Mouse (Mus musculus): ENCODE data around the gene Gns. TPM values are rescaled to one million over a fixed set of nuclear protein-coding genes. Genes with fewer than 3 reads are reported as not detected.
A peak's percentile ranks its signal among the peaks of the same experiment; 100 is the strongest.

The Gns gene
- polyA plus RNA-seq, 1 experiment = 17.6 TPM

- H3K4me3 ChIP-seq (replicated peaks) = no peak overlapping the region
- peaks cover 35% of the 10 kb centered on the region for H3K27me3 ChIP-seq (replicated peaks)
- H3K9me3 ChIP-seq = no peaks in the 10 kb centered on the region
- H3K36me3 ChIP-seq (replicated peaks; ENCODE audit: low read length) = peaks cover 2% of the 10 kb centered on the region
- no peak for TF ChIP-seq GATA1 (IDR thresholded peaks at IDR 0.05; ENCODE audit: borderline replicate concordance, low read length)
- no peak for TF ChIP-seq FLI1 (IDR thresholded peaks at IDR 0.05; ENCODE audit: low read length)
- H3K4me1 ChIP-seq = peaks cover 65% of the 10 kb centered on the region
These were observed 62.2 kb downstream of the Gns start for GRCm38 (mm10) chr10:121427136-121427535.

GRCm38 (mm10) chr10:121428011-121428711, 63.3 kb downstream of the Gns start:
- H3K4me3 ChIP-seq (replicated peaks) = no peak overlapping the region
- peaks cover 2% of the 10 kb centered on the region for H3K36me3 ChIP-seq (replicated peaks; ENCODE audit: low read length)
- H3K4me1 ChIP-seq = peaks cover 72% of the 10 kb centered on the region
- no peaks in the 10 kb centered on the region for H3K9me3 ChIP-seq
- TF ChIP-seq GATA1 (IDR thresholded peaks at IDR 0.05; ENCODE audit: borderline replicate concordance, low read length) = no peak
- no peak for TF ChIP-seq FLI1 (IDR thresholded peaks at IDR 0.05; ENCODE audit: low read length)
- H3K27me3 ChIP-seq (replicated peaks) = peaks cover 35% of the 10 kb centered on the region

DNA sequence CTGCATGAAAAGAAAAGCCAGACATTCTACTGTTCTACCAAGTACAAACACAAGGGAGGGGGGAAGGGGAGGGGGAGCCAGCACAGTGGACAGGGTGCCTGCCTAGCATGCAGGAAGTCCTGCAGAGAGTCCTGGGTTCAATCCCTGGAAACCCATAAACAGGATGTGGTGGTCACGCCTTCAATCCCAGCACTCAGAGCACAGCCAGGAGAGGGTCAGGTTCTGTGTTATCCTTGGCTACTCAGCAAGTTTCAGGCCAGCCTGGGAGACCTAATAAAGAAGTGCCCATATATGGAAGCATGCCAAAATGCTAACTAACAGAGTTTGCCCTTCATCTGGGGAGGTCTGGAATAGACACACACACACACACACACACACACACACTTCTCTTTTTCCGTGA, 64.2 kb downstream of the Gns start:
- TF ChIP-seq GATA1 (IDR thresholded peaks at IDR 0.05; ENCODE audit: borderline replicate concordance, low read length) = no peak
- no peak for TF ChIP-seq FLI1 (IDR thresholded peaks at IDR 0.05; ENCODE audit: low read length)
- Histone ChIP-seq H3K36me3 (replicated peaks; ENCODE audit: low read length) (no peaks in the 10 kb centered on the region), H3K9me3 (no peaks in the 10 kb centered on the region), H3K4me3 (replicated peaks) (peak overlapping the region; percentile 28), H3K27me3 (replicated peaks) (peaks cover 30% of the 10 kb centered on the region), H3K4me1 (peaks cover 72% of the 10 kb centered on the region)

- H3K4me3 ChIP-seq (replicated peaks) = peak overlapping the region; percentile 87
- no peaks in the 10 kb centered on the region for H3K9me3 ChIP-seq
- no peak for TF ChIP-seq GATA1 (IDR thresholded peaks at IDR 0.05; ENCODE audit: borderline replicate concordance, low read length)
- TF ChIP-seq FLI1 (IDR thresholded peaks at IDR 0.05; ENCODE audit: low read length) = no peak
- peaks cover 28% of the 10 kb centered on the region for H3K27me3 ChIP-seq (replicated peaks)
- H3K36me3 ChIP-seq (replicated peaks; ENCODE audit: low read length) = no peaks in the 10 kb centered on the region
- peaks cover 69% of the 10 kb centered on the region for H3K4me1 ChIP-seq
These were observed 64.7 kb downstream of the Gns start for GRCm38 (mm10) chr10:121429581-121429980.

DNA sequence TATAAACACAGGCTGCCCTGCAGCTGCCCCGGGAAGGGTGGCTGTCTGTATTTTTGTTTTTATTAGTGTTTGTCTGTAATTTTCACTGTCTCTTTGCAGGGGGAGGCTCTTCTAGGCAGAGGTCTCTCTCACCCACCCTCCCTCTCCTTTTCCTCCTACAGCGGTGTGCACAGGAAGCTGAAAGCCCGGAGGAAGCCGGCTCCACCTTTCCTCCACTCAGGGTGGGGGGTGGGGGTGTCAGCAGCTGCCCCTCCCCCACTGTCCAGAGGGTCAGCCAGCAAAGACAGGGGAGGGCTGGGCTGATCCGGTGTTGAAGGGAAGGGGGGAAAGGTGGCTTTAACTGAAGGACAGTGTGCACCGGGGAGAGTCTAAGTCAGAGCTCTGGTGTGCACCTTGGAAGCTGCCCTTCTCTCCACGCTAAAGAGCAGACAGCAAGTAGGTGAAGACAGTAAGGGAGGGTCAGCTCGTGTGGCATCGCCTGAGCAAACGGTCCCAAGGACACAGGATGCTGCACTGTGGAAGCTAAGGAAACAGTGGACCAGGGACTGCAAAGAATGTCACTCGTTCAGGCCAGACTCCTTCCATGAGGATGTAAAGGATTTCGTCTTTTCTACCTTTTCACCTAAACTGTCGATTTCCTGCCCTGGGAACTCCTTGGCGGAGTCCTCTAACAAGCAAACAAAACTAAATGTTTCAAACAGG, 65.2 kb downstream of the Gns start:
- Histone ChIP-seq H3K27me3 (replicated peaks) (peaks cover 28% of the 10 kb centered on the region), H3K4me1 (peaks cover 69% of the 10 kb centered on the region), H3K4me3 (replicated peaks) (peak overlapping the region; percentile 87), H3K9me3 (no peaks in the 10 kb centered on the region), H3K36me3 (replicated peaks; ENCODE audit: low read length) (no peaks in the 10 kb centered on the region)
- TF ChIP-seq GATA1 (IDR thresholded peaks at IDR 0.05; ENCODE audit: borderline replicate concordance, low read length) (no peak), FLI1 (IDR thresholded peaks at IDR 0.05; ENCODE audit: low read length) (no peak)

GRCm38 (mm10) chr10:121430764-121431540, 66.1 kb downstream of the Gns start:
- Histone ChIP-seq H3K4me1 (peaks cover 69% of the 10 kb centered on the region), H3K9me3 (no peaks in the 10 kb centered on the region), H3K4me3 (replicated peaks) (no peak overlapping the region), H3K27me3 (replicated peaks) (peaks cover 25% of the 10 kb centered on the region), H3K36me3 (replicated peaks; ENCODE audit: low read length) (no peaks in the 10 kb centered on the region)
- TF ChIP-seq FLI1 (IDR thresholded peaks at IDR 0.05; ENCODE audit: low read length) (no peak), GATA1 (IDR thresholded peaks at IDR 0.05; ENCODE audit: borderline replicate concordance, low read length) (no peak)

DNA sequence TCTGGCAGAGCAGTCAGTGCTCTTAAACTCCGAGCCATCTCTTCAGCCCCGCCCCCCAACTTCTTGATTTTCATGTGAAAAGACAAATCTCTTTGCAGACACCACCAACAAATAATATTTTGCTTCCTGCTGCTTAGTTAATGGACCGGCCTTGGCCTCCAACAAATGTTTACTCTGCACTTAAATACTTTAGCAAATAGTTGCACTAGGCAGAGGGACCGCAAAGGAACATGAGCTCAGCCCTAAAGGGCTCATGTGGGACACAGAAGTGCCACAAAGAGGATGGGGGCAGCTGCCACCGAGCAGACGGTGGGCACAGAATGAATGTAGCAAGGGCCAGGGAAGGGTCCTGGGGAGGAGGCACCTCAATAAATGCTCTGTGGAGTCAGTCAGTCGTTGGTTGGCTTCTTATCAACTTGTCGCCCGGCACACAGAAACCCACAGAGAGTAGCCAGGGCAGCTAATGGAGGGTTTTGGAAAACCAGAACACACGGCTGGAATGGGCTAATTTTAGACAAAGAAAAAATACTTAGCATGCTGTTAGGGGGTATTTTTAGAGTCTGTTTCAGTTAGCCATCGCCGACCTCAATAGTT, 67.2 kb downstream of the Gns start:
- peaks cover 25% of the 10 kb centered on the region for H3K27me3 ChIP-seq (replicated peaks)
- H3K4me3 ChIP-seq (replicated peaks) = peak overlapping the region; percentile 79
- H3K9me3 ChIP-seq = no peaks in the 10 kb centered on the region
- H3K4me1 ChIP-seq = peaks cover 63% of the 10 kb centered on the region
- TF ChIP-seq FLI1 (IDR thresholded peaks at IDR 0.05; ENCODE audit: low read length) (no peak), GATA1 (IDR thresholded peaks at IDR 0.05; ENCODE audit: borderline replicate concordance, low read length) (no peak)
- H3K36me3 ChIP-seq (replicated peaks; ENCODE audit: low read length) = no peaks in the 10 kb centered on the region

- Histone ChIP-seq H3K4me3 (replicated peaks) (peak overlapping the region; percentile 79), H3K27me3 (replicated peaks) (peaks cover 23% of the 10 kb centered on the region), H3K4me1 (peaks cover 56% of the 10 kb centered on the region), H3K36me3 (replicated peaks; ENCODE audit: low read length) (no peaks in the 10 kb centered on the region), H3K9me3 (no peaks in the 10 kb centered on the region)
- TF ChIP-seq FLI1 (IDR thresholded peaks at IDR 0.05; ENCODE audit: low read length) (no peak), GATA1 (IDR thresholded peaks at IDR 0.05; ENCODE audit: borderline replicate concordance, low read length) (no peak)
These were observed 67.9 kb downstream of the Gns start for GRCm38 (mm10) chr10:121432635-121433280.

DNA sequence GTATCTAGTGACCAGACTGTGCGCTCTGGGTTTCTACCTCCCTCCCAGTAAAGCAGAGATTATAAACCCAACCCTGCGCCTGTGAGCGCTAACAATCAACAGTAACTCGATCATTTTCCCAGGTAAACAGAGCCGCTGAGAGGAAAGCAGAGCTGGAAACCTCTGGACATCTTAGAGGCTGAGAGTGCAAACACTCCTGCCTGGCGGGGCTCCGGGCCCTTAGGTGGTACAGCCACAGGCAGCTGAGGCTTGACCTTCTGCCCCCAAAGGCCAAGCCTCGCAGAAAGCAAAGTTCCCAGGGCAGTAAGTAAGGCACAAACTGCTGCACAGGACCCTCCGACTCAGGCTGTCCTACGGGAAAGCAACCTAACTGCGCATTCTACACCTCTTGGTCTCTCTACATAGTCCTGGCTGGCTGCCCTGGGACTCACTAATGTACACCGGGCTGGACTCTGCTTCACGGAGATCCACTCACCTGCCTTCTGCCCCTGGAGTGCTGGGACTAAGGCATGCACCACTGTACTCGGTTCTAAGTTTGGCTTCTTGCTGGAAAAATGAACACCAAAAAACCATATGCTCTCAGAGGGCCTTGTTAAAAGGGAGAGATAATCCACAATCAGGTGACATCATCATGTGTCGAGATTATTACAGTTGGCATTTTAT, 69.7 kb downstream of the Gns start:
- Histone ChIP-seq H3K27me3 (replicated peaks) (peaks cover 18% of the 10 kb centered on the region), H3K9me3 (no peaks in the 10 kb centered on the region), H3K4me1 (peaks cover 39% of the 10 kb centered on the region), H3K4me3 (replicated peaks) (no peak overlapping the region), H3K36me3 (replicated peaks; ENCODE audit: low read length) (no peaks in the 10 kb centered on the region)
- no peak for TF ChIP-seq FLI1 (IDR thresholded peaks at IDR 0.05; ENCODE audit: low read length)
- TF ChIP-seq GATA1 (IDR thresholded peaks at IDR 0.05; ENCODE audit: borderline replicate concordance, low read length) = no peak

All from megakaryocyte, embryonic 14.5 days (primary cell).